Mouse (Mus musculus) liver, embryonic 13.5 days (tissue): ENCODE measurements at regions not wholly inside any gene's neighbourhood (a gene's known extent, or its start where the extent isn't known, plus 50 kb on each side); places are given as distances from the start of the nearest gene placed in this dataset.

Experiments
- ATAC-seq: fragments of 200-750 bp; cut with Nextera tagmentation; 2 replicates; pipeline ENCODE4 v1.8.0; 2017; ENCODE audit warnings: low read depth, mild to moderate bottlenecking, moderate number of reproducible peaks, moderate library complexity
- DNase-seq: peaks from one replicate; pipeline ENCODE4 v3.0.0; 2022
- H3K27ac ChIP-seq: fragments of 300-500 bp; sonication (generic); 2 replicates; pipeline ENCODE4 v1.5.1; 2015; ENCODE audit warnings: moderate library complexity, mild to moderate bottlenecking, inconsistent platforms
- H3K27me3 ChIP-seq: fragments of 300-500 bp; sonication (generic); 2 replicates; pipeline ENCODE4 v1.6.1; 2015; ENCODE audit warnings: mild to moderate bottlenecking, inconsistent platforms
- H3K36me3 ChIP-seq: fragments of 300-500 bp; sonication (generic); 2 replicates; pipeline ENCODE4 v1.6.1; 2015; ENCODE audit warnings: mild to moderate bottlenecking, inconsistent platforms
- H3K4me1 ChIP-seq: fragments of 300-500 bp; sonication (generic); replicated peaks from 2 replicates; pipeline ENCODE4 v1.6.1; 2015; ENCODE audit warnings: inconsistent platforms
- H3K4me2 ChIP-seq: fragments of 300-500 bp; sonication (generic); 2 replicates; pipeline ENCODE4 v1.6.1; 2015; ENCODE audit warnings: inconsistent platforms, mild to moderate bottlenecking, moderate library complexity
- H3K4me3 ChIP-seq: fragments of 300-500 bp; sonication (generic); replicated peaks from 2 replicates; pipeline ENCODE4 v1.5.1; 2015; ENCODE audit warnings: mild to moderate bottlenecking, inconsistent platforms
- H3K9ac ChIP-seq: fragments of 300-500 bp; sonication (generic); 2 replicates; pipeline ENCODE4 v1.6.1; 2015; ENCODE audit warnings: mild to moderate bottlenecking, inconsistent platforms
- H3K9me3 ChIP-seq: fragments of 300-500 bp; sonication (generic); replicated peaks from 2 replicates; pipeline ENCODE4 v1.6.1; 2016; ENCODE audit warnings: inconsistent platforms
- WGBS: fragments of 180-500 bp; shearing (Covaris S2); methylation state at CpG from one replicate; pipeline ENCODE4 v1.1.7; 2015; ENCODE audit not compliant: insufficient replicate concordance; 5-methylcytosine and 5-hydroxymethylcytosine counted together

DNA sequence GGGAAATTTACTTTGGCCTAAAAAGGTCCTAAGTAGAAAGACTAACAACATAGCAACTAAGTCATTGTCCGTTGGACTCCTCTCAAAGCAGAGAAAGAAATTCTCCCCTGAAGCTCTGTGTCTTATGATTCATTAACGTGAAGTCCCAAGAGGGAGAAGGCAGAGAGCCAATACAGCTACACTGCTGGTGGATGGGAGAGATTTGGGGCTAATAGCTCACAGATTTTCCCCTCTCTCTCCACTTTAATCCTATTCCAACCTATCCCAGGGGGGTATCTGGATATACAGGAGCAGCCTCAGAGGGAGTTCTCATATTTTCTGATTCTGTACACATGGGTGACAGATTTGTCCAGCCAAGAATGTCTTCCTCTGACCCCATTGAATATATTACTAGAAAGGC is 247.1 kb downstream of the Ipo11 start:
- no peak for ATAC-seq
- 56% methylated on average over 2 of the region's 2 CpGs for WGBS
- no peak for DNase-seq
- Histone ChIP-seq H3K4me1 (no peaks in the 10 kb centered on the region), H3K4me2 (no peak overlapping the region), H3K9me3 (no peaks in the 10 kb centered on the region), H3K36me3 (no peaks in the 10 kb centered on the region), H3K27ac (no peak overlapping the region), H3K27me3 (no peaks in the 10 kb centered on the region), H3K4me3 (no peak overlapping the region), H3K9ac (no peak overlapping the region)

DNA sequence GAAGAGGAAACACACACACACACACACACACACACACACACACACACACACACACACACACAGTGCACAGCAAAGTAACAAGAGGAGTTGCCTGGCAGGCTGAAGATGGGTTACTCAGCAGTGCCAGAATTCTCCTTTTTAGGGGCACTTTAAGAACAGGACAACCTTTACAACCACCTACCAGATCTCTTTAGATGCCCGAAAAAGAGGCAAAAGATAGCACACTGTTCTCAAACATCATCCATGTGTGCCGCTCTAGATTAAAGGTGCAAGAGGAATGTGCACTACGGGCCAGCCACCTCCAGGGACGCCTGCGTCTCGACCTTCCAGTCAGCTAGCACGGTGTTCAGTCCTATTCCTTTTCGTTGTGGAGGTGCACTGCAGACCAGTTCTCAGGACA is 247.7 kb downstream of the Ipo11 start:
- ATAC-seq = no peak
- Histone ChIP-seq H3K9ac (no peak overlapping the region), H3K9me3 (no peaks in the 10 kb centered on the region), H3K27me3 (no peaks in the 10 kb centered on the region), H3K4me1 (no peaks in the 10 kb centered on the region), H3K4me2 (no peak overlapping the region), H3K27ac (no peak overlapping the region), H3K36me3 (no peaks in the 10 kb centered on the region), H3K4me3 (no peak overlapping the region)
- DNase-seq = no peak
- WGBS = 75% methylated on average over 8 of the region's 8 CpGs

DNA sequence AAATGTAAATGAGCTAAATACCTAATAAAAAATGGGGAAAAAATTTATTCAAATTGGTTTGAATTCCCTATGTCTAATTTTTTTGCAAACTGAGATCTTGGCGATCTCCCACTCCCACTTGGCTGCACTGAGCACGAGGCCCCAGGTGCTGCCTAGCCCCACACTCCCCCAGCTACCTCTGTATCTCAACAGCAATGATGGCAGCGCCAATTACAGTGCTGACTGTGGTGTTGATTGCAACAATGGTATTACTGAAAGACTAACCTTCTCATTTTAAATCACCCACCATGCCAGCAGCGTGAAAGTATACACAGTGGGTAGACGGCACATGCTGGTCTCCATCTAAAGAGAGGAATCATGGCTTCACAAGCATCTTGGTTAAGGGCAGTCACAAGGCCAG is 267.1 kb downstream of the Ipo11 start:
- H3K9ac ChIP-seq = no peak overlapping the region
- H3K4me1 ChIP-seq = no peaks in the 10 kb centered on the region
- no peak overlapping the region for H3K4me3 ChIP-seq
- no peak overlapping the region for H3K27ac ChIP-seq
- ATAC-seq (no peak), DNase-seq (no peak)
- 70% methylated on average over 5 of the region's 5 CpGs for WGBS
- no peaks in the 10 kb centered on the region for H3K9me3 ChIP-seq
- H3K27me3 ChIP-seq = no peaks in the 10 kb centered on the region
- no peak overlapping the region for H3K4me2 ChIP-seq
- H3K36me3 ChIP-seq = no peaks in the 10 kb centered on the region

DNA sequence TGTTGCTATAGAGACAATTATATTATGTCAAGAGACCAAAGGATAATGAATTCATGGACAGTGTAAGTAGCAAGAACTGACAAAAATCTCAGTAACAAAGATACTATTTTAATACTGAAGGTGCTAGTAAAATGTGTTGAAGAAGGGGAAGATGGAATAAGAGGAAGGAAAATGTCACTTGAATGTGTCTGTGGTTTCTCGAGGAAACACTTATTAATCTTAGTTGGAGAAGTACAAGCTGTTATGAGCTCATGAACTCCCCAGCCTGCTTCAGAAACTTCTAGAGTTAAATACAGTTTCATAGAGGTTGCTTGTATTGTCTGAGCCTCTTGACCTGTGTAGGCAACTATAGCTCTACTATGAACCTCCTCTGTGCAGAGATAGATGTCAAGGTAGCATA is 274.6 kb downstream of the Ipo11 start:
- Histone ChIP-seq H3K4me3 (no peak overlapping the region), H3K9ac (no peak overlapping the region), H3K27me3 (no peaks in the 10 kb centered on the region), H3K36me3 (no peaks in the 10 kb centered on the region), H3K9me3 (no peaks in the 10 kb centered on the region), H3K27ac (no peak overlapping the region), H3K4me2 (no peak overlapping the region), H3K4me1 (no peaks in the 10 kb centered on the region)
- 7% methylated on average over 1 of the region's 1 CpGs for WGBS
- no peak for DNase-seq
- no peak for ATAC-seq

DNA sequence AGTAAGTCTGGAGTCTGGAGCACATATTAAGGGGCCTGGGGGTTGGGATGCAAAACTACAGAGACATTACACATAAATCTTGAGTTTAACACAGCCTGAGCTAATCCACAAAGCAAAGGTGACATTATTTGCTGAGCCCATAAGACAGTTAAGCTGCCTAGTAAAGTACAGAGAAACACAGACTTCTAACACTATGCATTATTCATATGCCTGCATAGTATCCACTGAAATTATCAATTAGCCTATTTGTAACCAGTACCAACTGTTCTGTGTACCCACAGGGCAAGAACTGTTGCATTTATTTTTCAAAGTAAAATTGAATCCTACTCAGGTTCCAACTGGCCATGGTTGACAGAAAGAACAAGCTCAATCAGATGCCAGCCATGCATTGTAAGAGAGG is 287.4 kb downstream of the Ipo11 start:
- Histone ChIP-seq H3K4me1 (no peaks in the 10 kb centered on the region), H3K4me3 (no peak overlapping the region), H3K27me3 (no peaks in the 10 kb centered on the region), H3K9me3 (no peaks in the 10 kb centered on the region), H3K9ac (no peak overlapping the region), H3K27ac (no peak overlapping the region), H3K36me3 (no peaks in the 10 kb centered on the region), H3K4me2 (no peak overlapping the region)
- ATAC-seq (no peak), DNase-seq (no peak)

DNA sequence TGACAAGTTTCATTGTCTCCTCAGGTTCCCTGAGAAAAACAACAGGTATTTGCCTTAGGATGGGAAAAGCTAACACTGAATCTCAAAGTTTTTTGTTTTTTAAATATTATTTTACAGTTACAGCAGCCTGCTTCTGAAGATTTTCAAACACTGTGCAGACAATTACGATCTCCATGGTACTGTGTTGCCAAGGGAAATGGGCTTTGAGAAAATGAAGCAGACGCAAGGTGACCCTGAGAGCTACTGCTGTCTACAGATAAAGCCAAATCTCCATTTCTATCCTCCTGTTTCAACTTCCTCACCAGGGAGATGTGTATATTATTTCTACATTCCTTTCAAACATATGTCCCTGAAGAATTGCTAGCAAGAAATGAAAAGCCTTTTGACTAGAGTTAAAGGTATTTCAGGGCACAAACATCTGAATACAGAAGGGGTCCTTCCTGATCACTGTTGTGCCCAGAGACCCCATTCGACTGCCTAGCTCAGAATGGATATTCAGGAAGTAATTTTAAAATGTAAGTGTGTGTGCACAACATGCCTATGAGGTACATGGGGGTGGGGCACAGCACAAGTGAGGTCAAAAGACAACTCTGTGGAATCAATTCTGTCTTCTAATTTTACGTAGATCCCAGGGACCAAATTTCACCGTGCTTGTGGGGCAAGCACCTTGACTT is 293.3 kb downstream of the Ipo11 start:
- DNase-seq (no peak), ATAC-seq (no peak)
- 54% methylated on average over 5 of the region's 5 CpGs for WGBS
- no peak overlapping the region for H3K27ac ChIP-seq
- no peak overlapping the region for H3K4me3 ChIP-seq
- H3K4me2 ChIP-seq = no peak overlapping the region
- no peaks in the 10 kb centered on the region for H3K27me3 ChIP-seq
- no peak overlapping the region for H3K9ac ChIP-seq
- no peaks in the 10 kb centered on the region for H3K36me3 ChIP-seq
- no peaks in the 10 kb centered on the region for H3K9me3 ChIP-seq
- no peaks in the 10 kb centered on the region for H3K4me1 ChIP-seq

DNA sequence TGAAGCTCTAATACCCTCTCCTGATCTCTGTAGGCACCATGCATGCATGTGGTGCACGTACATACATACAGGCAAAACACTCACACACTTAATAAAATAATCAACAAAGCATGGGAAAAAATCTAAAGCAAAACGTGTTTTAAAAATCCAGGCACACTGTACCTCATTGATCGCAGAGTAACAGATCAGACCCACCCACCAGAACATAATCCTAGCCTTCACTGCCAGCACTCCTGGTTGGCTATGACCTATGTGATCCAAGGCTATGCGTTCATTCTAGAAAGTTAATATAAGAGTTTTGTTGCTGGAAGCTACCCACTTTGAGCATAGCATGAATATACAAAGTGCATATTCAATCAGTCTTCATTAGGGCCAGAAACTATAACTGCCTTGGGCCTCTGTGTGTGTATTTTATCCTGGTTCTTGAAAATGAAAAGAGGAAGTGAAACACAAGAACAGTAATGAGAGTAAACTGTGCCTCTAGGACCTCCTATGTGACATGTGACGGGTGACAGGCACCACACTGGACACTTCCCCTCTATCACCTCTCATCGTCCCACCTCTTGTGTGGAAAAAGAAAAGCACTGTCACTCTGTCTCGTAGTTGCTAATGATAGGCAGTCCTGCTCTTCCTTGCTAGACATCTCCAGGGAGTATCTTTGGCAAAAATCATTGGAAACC is 297.9 kb downstream of the Ipo11 start:
- DNase-seq (no peak), ATAC-seq (peak; percentile 64)
- whole genome bisulfite sequencing = 43% methylated on average over 7 of the region's 7 CpGs
- Histone ChIP-seq H3K9ac (no peak overlapping the region), H3K9me3 (no peaks in the 10 kb centered on the region), H3K4me2 (no peak overlapping the region), H3K4me3 (no peak overlapping the region), H3K36me3 (no peaks in the 10 kb centered on the region), H3K4me1 (no peaks in the 10 kb centered on the region), H3K27me3 (no peaks in the 10 kb centered on the region), H3K27ac (no peak overlapping the region)

DNA sequence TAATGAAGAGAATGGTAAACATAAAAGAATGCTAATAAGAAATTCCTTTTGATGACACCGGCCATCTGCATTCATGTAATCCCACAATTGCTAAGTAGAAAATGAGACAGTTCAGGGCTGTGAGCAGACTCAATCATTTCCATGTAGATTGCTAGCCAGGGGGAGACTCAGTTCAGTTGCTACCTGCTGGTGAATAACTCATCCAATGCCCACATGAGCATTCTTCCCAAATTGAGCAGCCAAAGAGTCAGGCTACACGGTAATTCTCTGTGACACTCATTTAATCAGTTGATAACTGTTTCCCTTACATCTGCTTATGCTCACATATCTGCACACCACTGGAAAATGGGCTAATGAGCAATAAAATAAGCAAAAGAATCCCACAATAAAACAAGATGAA is 345.0 kb downstream of the Ipo11 start:
- Histone ChIP-seq H3K9ac (no peak overlapping the region), H3K4me3 (no peak overlapping the region), H3K36me3 (no peaks in the 10 kb centered on the region), H3K27me3 (no peaks in the 10 kb centered on the region), H3K4me1 (no peaks in the 10 kb centered on the region), H3K27ac (no peak overlapping the region), H3K4me2 (no peak overlapping the region), H3K9me3 (no peaks in the 10 kb centered on the region)
- WGBS = 64% methylated on average over 2 of the region's 2 CpGs
- ATAC-seq (no peak), DNase-seq (no peak)

DNA sequence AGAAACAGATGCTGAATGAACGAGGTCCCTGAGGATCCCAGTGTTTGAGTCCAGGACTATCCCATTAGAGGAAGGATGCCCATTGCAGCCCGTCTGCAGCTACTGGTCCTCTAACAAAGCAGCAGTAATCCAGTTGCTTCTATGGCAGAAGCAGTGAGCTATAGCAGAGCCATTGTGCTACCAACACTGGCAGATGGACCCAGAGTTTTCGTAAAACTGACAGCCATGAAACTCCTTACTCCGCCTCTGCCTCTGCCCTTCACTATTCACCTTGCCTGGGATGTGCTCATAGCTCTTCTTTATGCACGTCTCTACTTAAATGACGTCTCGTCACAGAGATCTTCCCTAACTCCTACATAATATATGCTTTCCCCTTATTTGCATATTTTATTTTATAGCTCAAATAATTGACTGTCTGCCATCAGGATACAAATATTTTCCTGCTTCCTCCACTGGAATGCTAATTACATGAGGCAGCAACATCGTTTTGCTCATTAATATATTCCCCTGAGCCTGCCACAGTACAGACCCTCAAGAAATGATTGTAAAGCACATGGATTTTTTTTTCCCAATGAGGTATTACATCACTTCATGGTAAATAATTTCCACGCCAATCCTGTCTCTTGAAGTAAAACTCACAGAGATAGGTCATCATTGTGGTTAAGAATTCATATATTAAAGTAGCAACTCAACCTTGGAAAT is 368.9 kb downstream of the Ipo11 start:
- Histone ChIP-seq H3K4me3 (no peak overlapping the region), H3K4me2 (no peak overlapping the region), H3K36me3 (no peaks in the 10 kb centered on the region), H3K9me3 (no peaks in the 10 kb centered on the region; the same call in 1 of the 2 replicates), H3K27me3 (no peaks in the 10 kb centered on the region), H3K4me1 (no peaks in the 10 kb centered on the region), H3K9ac (no peak overlapping the region), H3K27ac (no peak overlapping the region)
- WGBS = 61% methylated on average over 9 of the region's 9 CpGs
- DNase-seq (no peak), ATAC-seq (no peak)

DNA sequence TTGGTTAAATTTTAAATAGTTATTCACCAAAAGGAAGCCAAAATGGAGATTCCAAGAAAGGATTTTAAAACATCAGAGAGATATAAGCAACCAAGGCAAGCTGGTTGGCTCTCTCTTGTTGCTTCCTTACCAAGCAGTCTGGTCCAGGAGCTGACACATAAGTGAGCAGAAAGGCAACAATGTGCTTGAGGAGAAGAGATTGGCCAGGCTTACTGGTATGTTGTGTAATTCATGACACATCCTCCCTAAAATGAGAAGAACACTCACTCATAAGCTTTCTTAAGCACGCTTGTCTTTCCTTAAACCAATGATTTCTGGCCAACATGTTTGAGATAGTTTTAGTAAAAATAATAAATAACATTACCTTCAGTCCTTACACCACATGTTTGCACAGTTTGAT is 374.2 kb downstream of the Ipo11 start:
- 60% methylated on average over 1 of the region's 1 CpGs for WGBS
- ATAC-seq (no peak), DNase-seq (no peak)
- no peaks in the 10 kb centered on the region for H3K27me3 ChIP-seq
- H3K9me3 ChIP-seq = no peaks in the 10 kb centered on the region; the same call in 1 of the 2 replicates
- no peak overlapping the region for H3K9ac ChIP-seq
- no peak overlapping the region for H3K27ac ChIP-seq
- H3K4me3 ChIP-seq = no peak overlapping the region
- no peak overlapping the region for H3K4me2 ChIP-seq
- no peaks in the 10 kb centered on the region for H3K36me3 ChIP-seq
- H3K4me1 ChIP-seq = no peaks in the 10 kb centered on the region

DNA sequence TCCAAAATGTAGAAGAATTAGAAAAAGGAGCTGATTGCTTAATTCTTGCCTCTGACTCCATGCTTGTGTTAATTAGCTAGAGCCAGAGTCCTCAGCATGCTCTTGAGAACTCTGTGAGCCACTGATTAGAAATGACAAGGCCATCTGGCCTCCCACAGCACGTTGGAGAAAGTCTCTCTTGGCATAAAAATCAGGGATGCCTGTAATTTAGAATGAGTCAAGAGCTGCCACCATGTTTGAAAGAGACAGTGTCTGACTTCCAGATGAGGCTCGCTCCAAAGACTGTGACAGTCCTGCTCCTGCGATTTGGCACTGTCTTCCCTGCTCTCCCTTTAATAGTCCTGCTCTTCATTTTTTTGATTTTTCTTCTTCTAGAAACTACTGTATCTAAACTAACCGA is 374.6 kb downstream of the Ipo11 start:
- no peak overlapping the region for H3K9ac ChIP-seq
- H3K4me2 ChIP-seq = no peak overlapping the region
- H3K27me3 ChIP-seq = no peaks in the 10 kb centered on the region
- H3K9me3 ChIP-seq = no peaks in the 10 kb centered on the region; the same call in 1 of the 2 replicates
- no peak for ATAC-seq
- H3K27ac ChIP-seq = no peak overlapping the region
- WGBS = 42% methylated on average over 4 of the region's 4 CpGs
- DNase-seq = no peak
- H3K36me3 ChIP-seq = no peaks in the 10 kb centered on the region
- H3K4me3 ChIP-seq = no peak overlapping the region
- H3K4me1 ChIP-seq = no peaks in the 10 kb centered on the region
